Mouse (Mus musculus) MEL (cell line): ENCODE measurements around the gene Mylip. TPM values are rescaled to one million over a fixed set of nuclear protein-coding genes. Genes with fewer than 3 reads are reported as not detected.

ENCODE experiments used
- DNase-seq: peaks from one replicate; pipeline ENCODE4 v3.0.0; 2011; ENCODE audit warnings: low read depth, low spot score
- H3K27ac ChIP-seq: 2 replicates; pipeline ENCODE4 v1.5.1; 2012; ENCODE audit warnings: low read depth, mild to moderate bottlenecking, control low read depth, low read length, moderate library complexity; ENCODE audit not compliant: control insufficient read depth
- H3K27me3 ChIP-seq, 2 experiments: fragments of 150-350 bp in 1 of 2; sonication (generic) in 1 of 2; 2 replicates each; pipeline ENCODE4 v1.6.1; 2012; ENCODE audit warnings: low read length in 2 of 2, mild to moderate bottlenecking in 2 of 2, improper control_type of control experiment in 1 of 2, moderate library complexity in 1 of 2; ENCODE audit not compliant: insufficient read depth in 2 of 2, control insufficient read depth in 1 of 2
- H3K36me3 ChIP-seq, 2 experiments: 2 replicates each; pipeline ENCODE4 v1.6.1; 2012 to 2014; ENCODE audit warnings: low read length in 2 of 2, improper control_type of control experiment in 1 of 2, inconsistent platforms in 1 of 2, mild to moderate bottlenecking in 1 of 2; ENCODE audit not compliant: insufficient read depth in 2 of 2, control insufficient read depth in 1 of 2
- H3K4me1 ChIP-seq, 2 experiments: fragments of 150-350 bp in 1 of 2; sonication (generic) in 1 of 2; 2 replicates each; pipeline ENCODE4 v1.6.1; 2012; ENCODE audit warnings: low read length in 2 of 2, improper control_type of control experiment in 1 of 2, mild to moderate bottlenecking in 1 of 2; ENCODE audit not compliant: insufficient read depth in 2 of 2, control insufficient read depth in 1 of 2
- H3K4me3 ChIP-seq, 2 experiments: fragments of 150-350 bp in 1 of 2; sonication (generic) in 1 of 2; 2 replicates each; pipeline ENCODE4 v1.5.1; 2012; ENCODE audit warnings: low read depth in 2 of 2, low read length in 2 of 2, mild to moderate bottlenecking in 2 of 2, moderate library complexity in 2 of 2, control low read depth in 1 of 2, improper control_type of control experiment in 1 of 2; ENCODE audit not compliant: control insufficient read depth in 1 of 2, insufficient read depth in 1 of 2
- H3K79me2 ChIP-seq: 2 replicates; pipeline ENCODE4 v1.6.1; 2012; ENCODE audit warnings: mild to moderate bottlenecking, low read length, moderate library complexity; ENCODE audit not compliant: control insufficient read depth, poor library complexity, insufficient read depth
- H3K9ac ChIP-seq: 2 replicates; pipeline ENCODE4 v1.6.1; 2012; ENCODE audit warnings: low read depth, mild to moderate bottlenecking, control low read depth, low read length, moderate library complexity; ENCODE audit not compliant: control insufficient read depth, poor library complexity, severe bottlenecking
- H3K9me3 ChIP-seq: fragments of 150-350 bp; sonication (generic); replicated peaks from 2 replicates; pipeline ENCODE4 v1.6.1; 2012; ENCODE audit warnings: mild to moderate bottlenecking, low read length, improper control_type of control experiment, moderate library complexity; ENCODE audit not compliant: insufficient read depth
- BHLHE40 ChIP-seq: IDR thresholded peaks from 2 replicates; pipeline ENCODE4 v1.6.1; 2012; ENCODE audit warnings: low read depth, mild to moderate bottlenecking, inconsistent platforms, low read length, improper control_type of control experiment, borderline replicate concordance
- CTCF ChIP-seq, 3 experiments: IDR thresholded peaks in 2 of 3; conservative IDR thresholded peaks in 1 of 3; 2 replicates each; pipeline ENCODE4 v1.5.1; 2011 to 2012; ENCODE audit warnings: low read length in 3 of 3, low read depth in 2 of 3, mild to moderate bottlenecking in 2 of 3, improper control_type of control experiment in 1 of 3, inconsistent platforms in 1 of 3, mixed read lengths in 1 of 3, moderate library complexity in 1 of 3; ENCODE audit not compliant: control insufficient read depth in 1 of 3, insufficient read depth in 1 of 3, poor library complexity in 1 of 3, severe bottlenecking in 1 of 3
- EP300 ChIP-seq, 2 experiments: IDR thresholded peaks; 2 replicates each; pipeline ENCODE4 v1.6.1; 2011; ENCODE audit warnings: improper control_type of control experiment in 2 of 2, low read length in 2 of 2, low read depth in 1 of 2, mild to moderate bottlenecking in 1 of 2
- GABPA ChIP-seq: IDR thresholded peaks from 2 replicates; pipeline ENCODE4 v1.6.1; 2012; ENCODE audit warnings: low read depth, mild to moderate bottlenecking, inconsistent platforms, low read length, improper control_type of control experiment, moderate library complexity
- KAT2A ChIP-seq: conservative IDR thresholded peaks from 2 replicates; pipeline ENCODE4 v1.6.1; 2012; ENCODE audit warnings: low read depth, low read length, improper control_type of control experiment, inconsistent platforms
- MAFK ChIP-seq: IDR thresholded peaks from 2 replicates; pipeline ENCODE4 v1.6.1; 2011; ENCODE audit warnings: low read depth, mild to moderate bottlenecking, low read length, improper control_type of control experiment, borderline replicate concordance
- MAZ ChIP-seq: IDR thresholded peaks from 2 replicates; pipeline ENCODE4 v1.6.1; 2012; ENCODE audit warnings: low read depth, mild to moderate bottlenecking, inconsistent platforms, low read length, improper control_type of control experiment
- MEF2A ChIP-seq: IDR thresholded peaks from 2 replicates; pipeline ENCODE4 v1.6.1; 2014; ENCODE audit warnings: low read depth, mild to moderate bottlenecking, inconsistent platforms, low read length, improper control_type of control experiment; ENCODE audit not compliant: poor library complexity, insufficient replicate concordance, severe bottlenecking; ENCODE audit errors: extremely low read depth
- MYC ChIP-seq: IDR thresholded peaks from 2 replicates; pipeline ENCODE4 v1.6.1; 2011; ENCODE audit warnings: low read depth, mild to moderate bottlenecking, low read length, improper control_type of control experiment, moderate library complexity
- NELFE ChIP-seq: IDR thresholded peaks from 2 replicates; pipeline ENCODE4 v1.6.1; 2011; ENCODE audit warnings: low read depth, low read length, improper control_type of control experiment
- NRF1 ChIP-seq: IDR thresholded peaks from 2 replicates; pipeline ENCODE4 v1.6.1; 2014; ENCODE audit warnings: low read depth, mild to moderate bottlenecking, inconsistent platforms, low read length, improper control_type of control experiment, moderate library complexity; ENCODE audit not compliant: poor library complexity, insufficient read depth, severe bottlenecking
- POLR2AphosphoS2 ChIP-seq: IDR thresholded peaks from 2 replicates; pipeline ENCODE4 v1.6.1; 2011; ENCODE audit warnings: low read length, improper control_type of control experiment
- SIN3A ChIP-seq: IDR thresholded peaks from 2 replicates; pipeline ENCODE4 v1.6.1; 2012; ENCODE audit warnings: low read length, improper control_type of control experiment, inconsistent platforms
- SMC3 ChIP-seq: IDR thresholded peaks from 2 replicates; pipeline ENCODE4 v1.6.1; 2011; ENCODE audit warnings: low read depth, low read length, improper control_type of control experiment
- TAL1 ChIP-seq: IDR thresholded peaks from 2 replicates; pipeline ENCODE4 v1.6.1; 2012; ENCODE audit warnings: mild to moderate bottlenecking, inconsistent platforms, low read length, moderate library complexity, mixed read lengths
- TCF12 ChIP-seq: IDR thresholded peaks from 2 replicates; pipeline ENCODE4 v1.6.1; 2014; ENCODE audit warnings: low read depth, mild to moderate bottlenecking, inconsistent platforms, low read length, improper control_type of control experiment, moderate library complexity
- USF1 ChIP-seq: IDR thresholded peaks from 2 replicates; pipeline ENCODE4 v1.6.1; 2014; ENCODE audit warnings: low read depth, mild to moderate bottlenecking, inconsistent platforms, low read length, improper control_type of control experiment, moderate library complexity
- ZKSCAN1 ChIP-seq: IDR thresholded peaks from 2 replicates; pipeline ENCODE4 v1.6.1; 2012; ENCODE audit warnings: low read depth, mild to moderate bottlenecking, inconsistent platforms, low read length, improper control_type of control experiment, moderate library complexity
- ZMIZ1 ChIP-seq: IDR thresholded peaks from 2 replicates; pipeline ENCODE4 v1.6.1; 2012; ENCODE audit warnings: low read depth, mild to moderate bottlenecking, inconsistent platforms, low read length, improper control_type of control experiment, moderate library complexity
- polyA plus RNA-seq, 2 experiments: library from polyadenylated mRNA; stranded (reverse) in 1 of 2; unstranded in 1 of 2; fragments of >175 nt in 1 of 2; fragments of >200 nt in 1 of 2; gene quantifications; 2 replicates each; pipeline versions ENCODE4 v1.2.1 to v1.2.4; 2012; ENCODE audit warnings: low replicate concordance in 2 of 2, low read depth in 1 of 2; ENCODE audit not compliant: insufficient read length in 2 of 2, insufficient read depth in 1 of 2, missing spikeins in 1 of 2
- total RNA-seq: library from RNA; depleted of rRNA; stranded (reverse); fragments of 300-350 nt; gene quantifications from 2 replicates; pipeline ENCODE4 v1.2.3, GENCODE M21; 2012

The Mylip gene
- total and polyA plus RNA-seq, 3 experiments, result 1.4 to 7.6 TPM; not detected in 1

- Histone ChIP-seq H3K79me2 (peaks cover under 1% of the 10 kb centered on the region; the same call in 1 of the 2 replicates), H3K4me3 (no peak overlapping the region), H3K36me3 (peaks cover 0 to 6% of the 10 kb centered on the region in 2 experiments; a peak in 2 of 4 replicates), H3K4me1 (peaks cover 0 to 4% of the 10 kb centered on the region in 2 experiments; a peak in 1 of 4 replicates), H3K27ac (no peak overlapping the region), H3K9me3 (no peaks in the 10 kb centered on the region), H3K27me3 (peaks cover 0 to 3% of the 10 kb centered on the region in 2 experiments; a peak in 1 of 4 replicates), H3K9ac (no peak overlapping the region)
- TF ChIP-seq MEF2A, result no peak
- no peak for TF ChIP-seq POLR2AphosphoS2
- no peak for TF ChIP-seq NRF1
- no peak for TF ChIP-seq NELFE
- TF ChIP-seq SMC3, result no peak
- TF ChIP-seq MAFK, result no peak
- TF ChIP-seq SIN3A, result no peak
- TF ChIP-seq TCF12, result no peak
- no peak for TF ChIP-seq EP300 (IDR thresholded peaks at IDR 0.05; ENCODE audit: low read depth in 1 of 2, low read length in 2 of 2)
- TF ChIP-seq ZMIZ1, result no peak
- no peak for DNase-seq
Observed at GRCm38 (mm10) chr13:45384636-45385035, 4.9 kb upstream of the Mylip start.

GRCm38 (mm10) chr13:45385521-45385920 lies 4.0 kb upstream of the Mylip start:
- H3K36me3 ChIP-seq, result peaks cover 0 to 6% of the 10 kb centered on the region in 2 experiments; a peak in 2 of 4 replicates
- no peak overlapping the region for H3K9ac ChIP-seq

More at GRCm38 (mm10) chr13:45385521-45385920, 4.0 kb upstream of the Mylip start:
- no peak for DNase-seq
- peaks cover 4% of the 10 kb centered on the region; the same call in 1 of the 2 replicates for H3K79me2 ChIP-seq
- no peaks in the 10 kb centered on the region for H3K9me3 ChIP-seq
- no peaks in the 10 kb centered on the region for H3K27me3 ChIP-seq
- H3K4me3 ChIP-seq, result no peak overlapping the region
- peaks cover 0 to 4% of the 10 kb centered on the region in 2 experiments; a peak in 1 of 4 replicates for H3K4me1 ChIP-seq
- no peak overlapping the region for H3K27ac ChIP-seq
- TF ChIP-seq SIN3A, result no peak
- TF ChIP-seq ZKSCAN1, result no peak
- no peak for TF ChIP-seq NRF1
- no peak for TF ChIP-seq TAL1
- no peak for TF ChIP-seq USF1
- no peak for TF ChIP-seq MYC
- no peak for TF ChIP-seq BHLHE40
- TF ChIP-seq SMC3, result no peak
- no peak for TF ChIP-seq KAT2A
- TF ChIP-seq GABPA, result no peak
- no peak for TF ChIP-seq ZMIZ1
- no peak for TF ChIP-seq CTCF (IDR thresholded peaks at IDR 0.05 in 2 of 3, conservative IDR thresholded peaks at IDR 0.05 in 1 of 3; ENCODE audit: control insufficient read depth in 1 of 3, insufficient read depth in 1 of 3, low read depth in 2 of 3, low read length in 3 of 3, poor library complexity in 1 of 3, severe bottlenecking in 1 of 3)
- TF ChIP-seq EP300 (IDR thresholded peaks at IDR 0.05; ENCODE audit: low read depth in 1 of 2, low read length in 2 of 2), result no peak
- no peak for TF ChIP-seq MAZ
